Mouse (Mus musculus) thymus, adult 18-20 months (tissue): ENCODE measurements around the gene Eif3f.

ENCODE experiments used
- DNase-seq, 2 experiments: peaks; one replicate each; pipeline ENCODE4 v3.0.0; 2022; ENCODE audit warnings: mixed read lengths in 2 of 2

Gene Eif3f

GRCm38 (mm10) chr7:108972273-108972672 is 38.1 kb downstream of the Eif3f start:
- DNase-seq, result no peak

- no peak for DNase-seq
These were observed 51.9 kb downstream of the Eif3f start for GRCm38 (mm10) chr7:108985934-108986708.

- DNase-seq, result no peak
These were observed 57.0 kb downstream of the Eif3f start for GRCm38 (mm10) chr7:108991207-108991606.
